In genomic region chr9:14498896-14499705, GRCm38 (mm10) we compare ENCODE assay signal across 7 mouse cellular contexts. TPM values are rescaled to one million over a fixed set of nuclear protein-coding genes. Genes with fewer than 3 reads are reported as not detected.
DNase-seq lines count a peak whose midpoint lies in the region; ATAC-seq lines count a peak whose summit lies in the region.

No protein-coding gene starts in this region.

- H3K27ac ChIP-seq in neural tube, embryonic 11.5 days (ENCODE audit: low read depth, low read length): no peak overlapping the region
- no peak overlapping the region for H3K27ac ChIP-seq in forebrain, embryonic 13.5 days
- no peak overlapping the region for H3K27ac ChIP-seq in liver, embryonic 15.5 days (replicated peaks)

- H3K9ac ChIP-seq in neural tube, embryonic 11.5 days (ENCODE audit: low read length): no peak overlapping the region
- H3K9ac ChIP-seq in forebrain, embryonic 13.5 days: peak overlapping the region; percentile 70; the same call in 1 of the 2 replicates
- H3K9ac ChIP-seq in liver, embryonic 15.5 days: no peak overlapping the region

- H3K27me3 ChIP-seq in neural tube, embryonic 11.5 days (ENCODE audit: control insufficient read depth, insufficient read depth, low read length): no peaks in the 10 kb centered on the region
- no peaks in the 10 kb centered on the region for H3K27me3 ChIP-seq in forebrain, embryonic 13.5 days
- no peaks in the 10 kb centered on the region for H3K27me3 ChIP-seq in liver, embryonic 15.5 days

- 0 out of 2 replicates have a peak, but pooled peaks cover 2% of the 10 kb centered on the region for H3K4me1 ChIP-seq in neural tube, embryonic 11.5 days (ENCODE audit: control insufficient read depth, insufficient read depth, low read length)
- peaks cover 20% of the 10 kb centered on the region for H3K4me1 ChIP-seq in forebrain, embryonic 13.5 days
- peaks cover 13% of the 10 kb centered on the region; the same call in 1 of the 2 replicates for H3K4me1 ChIP-seq in liver, embryonic 15.5 days (replicated peaks)

- no peaks in the 10 kb centered on the region for H3K9me3 ChIP-seq in neural tube, embryonic 11.5 days (ENCODE audit: control insufficient read depth, low read length)
- no peaks in the 10 kb centered on the region for H3K9me3 ChIP-seq in forebrain, embryonic 13.5 days (replicated peaks)
- no peaks in the 10 kb centered on the region for H3K9me3 ChIP-seq in liver, embryonic 15.5 days (replicated peaks)

- DNase-seq in neural tube, embryonic 11.5 days (ENCODE audit: low spot score): no peak
- DNase-seq in neural tube, embryonic 10.5 days (ENCODE audit: extremely low spot score, low spot score): no peak
- peak; percentile 19 for DNase-seq in thymus, postnatal 14 days
- no peak for DNase-seq in retina, postnatal 1 day
- DNase-seq in kidney, adult 11 months: no peak

- H3K4me3 ChIP-seq in neural tube, embryonic 11.5 days (ENCODE audit: low read depth, low read length): peak overlapping the region; percentile 86; the same call in 1 of the 2 replicates
- H3K4me3 ChIP-seq in forebrain, embryonic 13.5 days: peak overlapping the region; percentile 89; the same call in 1 of the 2 replicates
- H3K4me3 ChIP-seq in liver, embryonic 15.5 days (replicated peaks): peak overlapping the region; percentile 89

- 83% methylated on average over 4 of the region's 4 CpGs for WGBS in neural tube, embryonic 11.5 days
- WGBS in forebrain, embryonic 13.5 days: 81% methylated on average over 4 of the region's 4 CpGs
- 66% methylated on average over 4 of the region's 4 CpGs for WGBS in liver, embryonic 15.5 days (ENCODE audit: insufficient replicate concordance)

- ATAC-seq in neural tube, embryonic 11.5 days (ENCODE audit: insufficient read depth, low FRiP score, low TSS enrichment): no peak
- ATAC-seq in forebrain, embryonic 13.5 days: no peak
- ATAC-seq in liver, embryonic 15.5 days (ENCODE audit: insufficient read depth): no peak

- H3K36me3 ChIP-seq in neural tube, embryonic 11.5 days (ENCODE audit: control insufficient read depth, insufficient read depth, low read length): peaks cover 4% of the 10 kb centered on the region
- peaks cover 15% of the 10 kb centered on the region for H3K36me3 ChIP-seq in forebrain, embryonic 13.5 days (ENCODE audit: poor library complexity, severe bottlenecking)
- peaks cover 21% of the 10 kb centered on the region for H3K36me3 ChIP-seq in liver, embryonic 15.5 days (replicated peaks)

- peak overlapping the region; percentile 64 for H3K4me2 ChIP-seq in neural tube, embryonic 11.5 days (ENCODE audit: low read depth)
- H3K4me2 ChIP-seq in forebrain, embryonic 13.5 days: peak overlapping the region; percentile 78
- peak overlapping the region; percentile 83 for H3K4me2 ChIP-seq in liver, embryonic 15.5 days

RNA-seq across cellular contexts. Expression of gene Kdm4d, which starts 1.2 kb away (rescaled TPM):
- 0.15 and 0.28 TPM in 2 replicates for polyA plus RNA-seq in neural tube, embryonic 11.5 days (2014; fragmentation: Nextera tagmentation; extraction: Ambion mirVana)
- 0.21 and 0.37 TPM in 2 replicates for polyA plus RNA-seq in forebrain, embryonic 13.5 days (2015; fragmentation: Nextera tagmentation; extraction: Ambion mirVana)
- polyA plus RNA-seq in liver, embryonic 15.5 days (2015; fragmentation: Nextera tagmentation; extraction: Ambion mirVana): 0.08 TPM in 1 of 2 replicates, not detected in the other

RNA-seq across cellular contexts. Expression of gene Cwc15, which starts 1.3 kb away (rescaled TPM):
- polyA plus RNA-seq in neural tube, embryonic 11.5 days (2014; fragmentation: Nextera tagmentation; extraction: Ambion mirVana): 180 and 191 TPM in 2 replicates
- 186 and 204 TPM in 2 replicates for polyA plus RNA-seq in forebrain, embryonic 13.5 days (2015; fragmentation: Nextera tagmentation; extraction: Ambion mirVana)
- polyA plus RNA-seq in liver, embryonic 15.5 days (2015; fragmentation: Nextera tagmentation; extraction: Ambion mirVana): 56.4 and 66.8 TPM in 2 replicates
